Mouse (Mus musculus): Measurements from ENCODE around the gene Tex26. TPM values are rescaled to one million over a fixed set of nuclear protein-coding genes. Genes with fewer than 3 reads are reported as not detected.

The Tex26 gene
- polyA plus RNA-seq, 1 experiment from 2014 or later = not detected

DNA sequence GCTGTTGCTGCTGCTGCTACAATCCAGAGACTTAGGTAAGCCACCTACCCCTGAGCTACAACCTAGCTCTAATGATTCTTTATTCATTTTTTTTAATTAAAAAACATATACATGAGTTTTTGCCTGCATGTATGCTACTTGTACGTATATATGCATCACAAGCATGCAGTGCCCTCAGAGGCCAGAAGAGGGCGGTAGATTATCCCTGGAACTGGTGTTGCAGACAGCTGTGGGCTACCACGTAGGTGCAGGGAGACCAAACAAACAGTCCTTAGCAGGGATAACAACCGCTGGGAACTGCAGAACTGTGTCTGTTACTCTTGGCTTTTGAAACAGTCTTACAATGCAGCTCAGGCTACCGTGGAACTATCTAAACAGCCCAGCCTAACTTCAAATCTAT is 8.3 kb downstream of the Tex26 start:
- Histone ChIP-seq H3K27ac (no peak overlapping the region), H3K36me3 (ENCODE audit: inconsistent target) (no peaks in the 10 kb centered on the region), H3K79me2 (ENCODE audit: inconsistent target) (no peaks in the 10 kb centered on the region), H3K4me3 (ENCODE audit: inconsistent target) (no peak overlapping the region)
- WGBS (ENCODE audit: missing documents) = 95% methylated on average over 5 of the region's 5 CpGs

DNA sequence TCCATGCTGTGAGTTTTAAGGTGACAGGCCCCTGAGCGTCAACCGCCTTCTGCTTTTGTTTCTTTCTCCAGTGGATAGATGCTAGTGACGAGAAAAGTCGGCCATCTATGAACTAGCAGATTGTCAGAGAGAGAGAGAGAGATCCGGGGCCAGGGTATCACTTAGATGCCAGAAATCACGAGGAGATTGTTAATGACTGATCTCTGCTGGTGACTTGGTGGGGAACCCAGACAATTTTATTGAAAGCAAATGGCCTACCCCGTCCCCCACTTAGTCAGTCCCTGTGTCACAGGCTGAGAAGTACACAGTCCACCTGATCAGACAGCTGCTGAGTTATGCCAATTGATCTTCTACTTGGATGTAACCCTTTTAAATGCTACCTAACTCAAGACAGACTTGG is 9.9 kb downstream of the Tex26 start:
- Histone ChIP-seq H3K4me3 (ENCODE audit: inconsistent target) (no peak overlapping the region), H3K79me2 (ENCODE audit: inconsistent target) (no peaks in the 10 kb centered on the region), H3K27ac (no peak overlapping the region), H3K36me3 (ENCODE audit: inconsistent target) (no peaks in the 10 kb centered on the region)
- 94% methylated on average over 7 of the region's 7 CpGs for WGBS (ENCODE audit: missing documents)

DNA sequence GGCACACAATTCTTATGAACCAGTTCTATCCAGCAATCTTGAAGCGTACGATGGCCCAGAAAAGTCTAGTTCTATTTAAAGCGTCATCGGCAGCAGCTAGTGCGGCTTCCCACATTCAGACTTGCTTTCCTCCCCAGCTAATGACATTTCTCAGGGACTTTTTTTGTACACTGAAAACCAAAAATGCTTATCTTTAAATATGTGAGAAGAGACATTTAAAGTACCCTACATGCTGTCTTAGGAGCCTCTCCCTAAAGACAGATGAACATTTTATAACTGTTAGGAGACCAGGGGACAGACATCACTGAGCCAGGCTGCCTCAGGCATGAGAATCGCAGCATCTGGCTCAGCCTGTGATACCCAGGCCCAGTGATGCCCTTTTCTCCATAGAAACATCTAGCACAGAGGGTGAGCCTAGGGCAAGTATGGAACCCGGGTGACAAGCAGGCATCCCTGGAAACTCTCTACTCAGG is 11.8 kb downstream of the Tex26 start:
- WGBS (ENCODE audit: missing documents) = 83% methylated on average over 7 of the region's 7 CpGs
- H3K4me3 ChIP-seq (ENCODE audit: inconsistent target) = no peak overlapping the region
- H3K79me2 ChIP-seq (ENCODE audit: inconsistent target) = no peaks in the 10 kb centered on the region
- no peaks in the 10 kb centered on the region for H3K36me3 ChIP-seq (ENCODE audit: inconsistent target)
- H3K27ac ChIP-seq = no peak overlapping the region

DNA sequence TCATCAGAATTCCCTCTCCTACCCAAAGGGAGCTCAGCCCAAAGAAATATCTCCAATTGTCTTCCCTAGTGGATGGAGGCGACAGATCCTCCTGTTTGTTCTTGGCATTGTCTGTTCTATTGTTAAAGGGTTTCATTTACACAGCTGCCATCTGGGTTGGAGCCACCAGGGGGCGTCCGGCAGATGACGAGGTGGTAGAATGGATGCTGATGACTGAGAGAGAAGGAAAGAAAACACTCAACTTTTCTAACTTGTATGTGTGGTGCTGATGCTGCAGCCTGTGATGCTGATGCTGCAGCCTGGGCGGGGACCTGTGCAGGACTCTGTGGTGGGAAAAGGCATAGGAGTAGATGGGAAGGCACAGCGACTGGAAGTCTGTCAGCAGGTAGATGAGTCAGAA is 14.8 kb downstream of the Tex26 start:
- WGBS (ENCODE audit: missing documents) = 35% methylated on average over 6 of the region's 6 CpGs
- H3K79me2 ChIP-seq (ENCODE audit: inconsistent target) = no peaks in the 10 kb centered on the region
- H3K36me3 ChIP-seq (ENCODE audit: inconsistent target) = no peaks in the 10 kb centered on the region
- no peak overlapping the region for H3K4me3 ChIP-seq (ENCODE audit: inconsistent target)
- no peak overlapping the region for H3K27ac ChIP-seq

DNA sequence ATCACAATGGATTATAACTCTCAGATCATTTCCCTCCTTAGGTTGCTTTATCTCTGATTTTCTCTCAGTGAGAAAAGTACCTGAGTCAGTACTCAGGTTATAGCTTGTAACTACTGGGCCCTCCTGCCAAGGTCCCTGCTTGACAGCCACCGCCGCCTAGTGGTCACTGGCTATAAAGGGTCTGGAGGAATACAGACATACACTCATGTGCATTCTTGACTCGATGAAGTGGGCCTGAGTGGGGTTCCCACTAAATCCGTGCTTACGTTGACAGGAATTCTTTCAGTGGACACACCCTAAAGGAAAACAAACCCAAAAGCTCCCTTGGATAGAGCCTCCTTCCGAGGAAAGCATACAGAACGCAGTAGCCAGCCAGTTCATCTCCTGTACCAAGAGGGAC is 17.1 kb downstream of the Tex26 start:
- Histone ChIP-seq H3K79me2 (ENCODE audit: inconsistent target) (no peaks in the 10 kb centered on the region), H3K36me3 (ENCODE audit: inconsistent target) (no peaks in the 10 kb centered on the region), H3K4me3 (ENCODE audit: inconsistent target) (no peak overlapping the region), H3K27ac (no peak overlapping the region)
- 94% methylated on average over 7 of the region's 7 CpGs for whole genome bisulfite sequencing (ENCODE audit: missing documents)

DNA sequence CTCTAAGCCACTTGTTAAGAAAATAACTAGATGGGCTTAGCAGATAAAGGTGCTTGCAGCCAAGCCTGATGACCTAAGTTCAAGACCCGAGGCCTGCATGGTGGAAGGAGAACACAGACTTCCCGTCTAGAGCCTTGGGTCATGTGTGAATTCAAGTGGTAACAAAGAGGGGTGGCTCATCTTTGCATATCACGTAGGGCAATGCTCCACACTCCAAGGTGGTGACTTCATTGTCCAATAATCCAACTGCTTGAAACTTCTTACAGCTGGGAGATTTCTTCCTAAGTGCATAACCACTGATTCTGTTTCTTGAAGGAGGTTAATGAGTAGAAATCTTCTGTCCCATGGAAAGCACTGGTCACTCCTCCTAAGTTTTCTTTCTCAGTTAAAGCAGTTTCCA is 22.6 kb downstream of the Tex26 start:
- H3K36me3 ChIP-seq (ENCODE audit: inconsistent target) = no peaks in the 10 kb centered on the region
- H3K27ac ChIP-seq = no peak overlapping the region
- WGBS (ENCODE audit: missing documents) = 86% methylated on average over 3 of the region's 3 CpGs
- no peak overlapping the region for H3K4me3 ChIP-seq (ENCODE audit: inconsistent target)
- no peaks in the 10 kb centered on the region for H3K79me2 ChIP-seq (ENCODE audit: inconsistent target)

DNA sequence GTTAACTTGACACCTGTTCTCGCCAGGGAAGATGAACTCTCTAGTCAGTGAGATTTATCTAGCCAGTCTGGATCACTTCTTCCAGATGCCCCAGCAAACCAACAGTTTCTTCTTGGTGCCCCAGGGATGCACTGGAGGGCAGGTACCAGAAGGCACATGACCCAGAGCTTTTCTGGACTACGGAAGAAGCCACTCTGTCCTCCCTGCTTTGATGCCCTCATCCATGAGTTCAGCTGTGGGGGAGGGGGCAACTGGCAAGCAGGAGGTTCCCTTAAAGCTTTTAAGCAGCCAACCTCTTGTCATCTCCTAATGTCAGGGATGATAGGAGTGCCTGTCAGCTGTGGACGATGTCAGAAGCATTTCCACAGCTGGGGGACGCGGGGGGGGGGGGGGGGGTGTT is 25.8 kb downstream of the Tex26 start:
- 86% methylated on average over 5 of the region's 5 CpGs for WGBS (ENCODE audit: missing documents)
- no peaks in the 10 kb centered on the region for H3K79me2 ChIP-seq (ENCODE audit: inconsistent target)
- H3K27ac ChIP-seq = no peak overlapping the region
- no peak overlapping the region for H3K4me3 ChIP-seq (ENCODE audit: inconsistent target)
- H3K36me3 ChIP-seq (ENCODE audit: inconsistent target) = no peaks in the 10 kb centered on the region

DNA sequence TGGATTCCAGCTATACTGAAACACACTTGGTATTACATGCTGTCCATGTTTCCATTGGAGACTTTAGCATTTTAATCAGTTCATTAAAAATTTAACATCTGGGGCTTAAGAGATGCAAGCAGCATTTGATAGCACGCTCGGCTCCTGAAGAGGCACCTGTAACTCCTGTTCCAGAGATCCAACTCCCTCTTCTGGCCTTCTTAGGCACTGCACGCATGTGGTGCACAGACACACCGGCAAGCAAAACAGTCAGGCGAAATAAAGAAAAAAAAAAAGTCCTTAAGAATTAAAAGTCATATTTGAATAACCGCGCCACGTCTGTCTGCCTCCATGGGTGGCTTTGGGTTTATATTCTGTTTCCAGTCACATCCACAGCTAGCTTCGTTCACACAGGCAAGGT is 34.7 kb downstream of the Tex26 start:
- Histone ChIP-seq H3K79me2 (ENCODE audit: inconsistent target) (no peaks in the 10 kb centered on the region), H3K36me3 (ENCODE audit: inconsistent target) (no peaks in the 10 kb centered on the region), H3K27ac (no peak overlapping the region), H3K4me3 (ENCODE audit: inconsistent target) (no peak overlapping the region)
- 96% methylated on average over 9 of the region's 9 CpGs for WGBS (ENCODE audit: missing documents)

DNA sequence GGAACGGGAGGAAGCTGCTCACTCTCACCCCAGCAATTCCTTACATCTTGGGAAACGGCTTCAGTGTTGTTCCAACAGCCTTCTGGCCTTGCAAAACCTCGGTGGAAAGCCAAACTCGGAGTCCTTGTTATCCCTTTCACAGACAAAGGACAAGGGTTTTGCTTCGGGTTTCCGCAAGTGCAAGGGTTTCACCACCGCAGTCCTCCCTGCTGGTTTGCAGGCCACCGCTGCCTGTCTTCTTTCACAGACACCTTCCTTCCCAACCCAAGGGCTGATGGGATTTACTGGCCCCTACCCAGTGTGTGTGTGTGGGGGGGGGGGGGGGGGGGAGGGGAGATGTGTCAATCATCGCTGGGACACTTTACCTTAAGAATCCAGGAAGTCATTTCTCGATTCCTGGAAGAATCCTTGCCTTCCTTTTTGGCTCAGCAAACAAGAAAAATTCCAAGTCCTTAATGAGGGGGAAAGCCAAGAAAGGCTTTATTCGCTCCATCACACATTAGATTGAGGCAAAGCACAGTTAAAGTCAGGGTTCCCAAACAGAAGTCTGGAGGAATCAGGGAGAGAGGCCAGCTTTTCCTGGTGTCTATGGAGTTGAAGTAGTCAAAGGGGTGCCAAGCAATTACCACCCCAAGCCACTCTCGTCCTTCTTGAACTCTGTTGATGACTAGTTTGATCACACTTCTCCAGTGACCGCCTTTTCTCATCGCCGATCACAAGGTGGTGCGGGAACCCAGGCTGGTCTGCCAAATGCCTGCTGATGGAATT is 35.4 kb downstream of the Tex26 start:
- Histone ChIP-seq H3K36me3 (ENCODE audit: inconsistent target) (no peaks in the 10 kb centered on the region), H3K4me3 (ENCODE audit: inconsistent target) (no peak overlapping the region), H3K27ac (no peak overlapping the region), H3K79me2 (ENCODE audit: inconsistent target) (no peaks in the 10 kb centered on the region)
- WGBS (ENCODE audit: missing documents) = 93% methylated on average over 13 of the region's 16 CpGs

DNA sequence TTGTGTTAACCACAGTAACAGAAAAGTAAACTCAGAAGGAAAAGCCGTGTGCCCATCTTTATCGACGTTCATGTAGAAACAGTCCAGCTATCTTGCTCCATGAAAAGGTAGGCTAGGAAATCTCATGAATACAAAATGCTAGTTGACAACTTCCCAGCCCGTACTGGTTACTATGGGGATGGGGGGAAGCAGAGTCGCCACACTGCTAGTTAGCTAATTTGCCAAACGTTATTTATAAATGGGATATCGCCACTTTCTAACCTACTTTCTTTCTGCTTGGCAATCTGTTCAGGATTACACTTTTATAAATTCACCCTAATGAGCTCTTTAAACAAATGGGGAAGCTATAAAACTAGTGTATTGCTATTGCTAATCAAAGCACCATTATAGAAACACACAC is 42.5 kb downstream of the Tex26 start:
- Histone ChIP-seq H3K4me3 (ENCODE audit: inconsistent target) (no peak overlapping the region), H3K79me2 (ENCODE audit: inconsistent target) (no peaks in the 10 kb centered on the region), H3K36me3 (ENCODE audit: inconsistent target) (no peaks in the 10 kb centered on the region), H3K27ac (no peak overlapping the region)
- WGBS (ENCODE audit: missing documents) = 98% methylated on average over 7 of the region's 7 CpGs

DNA sequence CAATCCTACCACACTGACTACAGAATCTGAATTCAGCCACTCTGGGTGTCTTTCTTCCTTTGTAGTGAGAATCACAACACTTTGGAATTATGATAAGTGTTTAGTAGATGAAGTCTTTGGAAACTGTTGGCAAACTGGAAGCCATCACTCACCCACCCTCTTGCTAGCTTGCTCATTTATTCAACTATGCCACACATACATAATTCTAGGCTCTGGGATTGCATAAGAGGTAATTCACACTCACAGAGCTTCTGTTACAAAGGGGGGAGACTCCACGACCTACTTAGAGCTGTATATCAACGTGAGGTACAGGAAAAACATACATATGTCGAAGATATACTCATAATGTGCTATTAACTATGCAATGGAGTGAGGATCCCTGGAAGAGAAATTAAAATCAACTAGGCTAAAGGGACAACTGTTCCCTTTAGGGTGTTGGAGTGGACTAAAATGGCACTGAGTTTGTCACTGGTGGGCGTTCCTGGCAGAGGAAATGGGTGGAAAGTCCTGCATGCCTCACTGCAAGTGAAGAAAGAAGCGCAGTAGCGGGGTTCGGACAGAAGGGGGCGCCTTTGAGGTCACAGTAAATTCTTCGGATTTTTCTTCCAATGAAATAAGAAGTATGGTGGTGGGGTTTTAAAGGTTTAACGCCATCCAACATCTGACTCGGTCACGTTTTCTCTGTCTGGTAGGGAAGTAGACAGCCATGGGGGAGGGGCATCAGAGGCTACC is 44.0 kb downstream of the Tex26 start:
- Histone ChIP-seq H3K36me3 (ENCODE audit: inconsistent target) (no peaks in the 10 kb centered on the region), H3K4me3 (ENCODE audit: inconsistent target) (no peak overlapping the region), H3K79me2 (ENCODE audit: inconsistent target) (no peaks in the 10 kb centered on the region), H3K27ac (no peak overlapping the region)
- WGBS (ENCODE audit: missing documents) = 69% methylated on average over 12 of the region's 12 CpGs

DNA sequence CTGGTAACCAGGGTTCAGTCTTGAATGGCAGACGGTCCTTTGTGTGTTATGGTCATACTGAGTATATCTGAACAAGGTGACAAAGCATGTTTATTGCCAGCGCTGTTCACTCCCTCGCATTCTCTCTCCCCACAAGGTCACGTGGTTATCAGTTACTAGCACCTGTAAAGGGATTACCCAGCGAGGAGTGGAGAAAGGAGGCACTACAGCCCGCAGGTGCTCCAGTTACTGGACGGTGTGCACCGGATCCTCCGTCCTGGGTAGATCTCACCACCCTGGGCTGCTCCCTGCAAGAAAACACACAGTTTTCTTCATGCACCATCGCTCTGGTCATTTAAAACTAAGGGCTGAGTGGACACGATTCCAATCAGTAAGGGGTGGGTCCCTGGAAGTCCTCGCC is 44.8 kb downstream of the Tex26 start:
- H3K4me3 ChIP-seq (ENCODE audit: inconsistent target) = no peak overlapping the region
- H3K79me2 ChIP-seq (ENCODE audit: inconsistent target) = no peaks in the 10 kb centered on the region
- no peaks in the 10 kb centered on the region for H3K36me3 ChIP-seq (ENCODE audit: inconsistent target)
- 89% methylated on average over 9 of the region's 12 CpGs for WGBS (ENCODE audit: missing documents)
- no peak overlapping the region for H3K27ac ChIP-seq

DNA sequence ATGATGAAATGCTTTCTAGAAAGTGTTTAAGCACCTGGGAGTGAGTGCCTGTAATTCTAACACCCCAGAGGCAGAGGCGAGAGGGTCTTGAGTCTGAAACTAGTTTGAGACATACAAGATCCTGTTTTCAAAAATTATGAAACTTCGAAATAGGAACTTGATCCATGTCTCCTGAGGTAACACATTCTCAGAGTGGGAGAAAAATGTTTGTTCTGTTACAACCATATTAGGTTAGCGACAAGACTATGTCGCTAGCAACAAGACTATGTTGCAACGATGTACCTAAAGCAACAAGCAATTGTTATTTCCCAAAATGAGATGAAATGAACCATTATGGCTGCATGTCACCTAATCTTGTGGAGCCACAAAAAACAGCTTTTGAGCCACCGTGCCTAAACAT is 46.0 kb downstream of the Tex26 start:
- Histone ChIP-seq H3K4me3 (ENCODE audit: inconsistent target) (no peak overlapping the region), H3K27ac (no peak overlapping the region), H3K36me3 (ENCODE audit: inconsistent target) (no peaks in the 10 kb centered on the region), H3K79me2 (ENCODE audit: inconsistent target) (no peaks in the 10 kb centered on the region)
- WGBS (ENCODE audit: missing documents) = 58% methylated on average over 6 of the region's 6 CpGs

DNA sequence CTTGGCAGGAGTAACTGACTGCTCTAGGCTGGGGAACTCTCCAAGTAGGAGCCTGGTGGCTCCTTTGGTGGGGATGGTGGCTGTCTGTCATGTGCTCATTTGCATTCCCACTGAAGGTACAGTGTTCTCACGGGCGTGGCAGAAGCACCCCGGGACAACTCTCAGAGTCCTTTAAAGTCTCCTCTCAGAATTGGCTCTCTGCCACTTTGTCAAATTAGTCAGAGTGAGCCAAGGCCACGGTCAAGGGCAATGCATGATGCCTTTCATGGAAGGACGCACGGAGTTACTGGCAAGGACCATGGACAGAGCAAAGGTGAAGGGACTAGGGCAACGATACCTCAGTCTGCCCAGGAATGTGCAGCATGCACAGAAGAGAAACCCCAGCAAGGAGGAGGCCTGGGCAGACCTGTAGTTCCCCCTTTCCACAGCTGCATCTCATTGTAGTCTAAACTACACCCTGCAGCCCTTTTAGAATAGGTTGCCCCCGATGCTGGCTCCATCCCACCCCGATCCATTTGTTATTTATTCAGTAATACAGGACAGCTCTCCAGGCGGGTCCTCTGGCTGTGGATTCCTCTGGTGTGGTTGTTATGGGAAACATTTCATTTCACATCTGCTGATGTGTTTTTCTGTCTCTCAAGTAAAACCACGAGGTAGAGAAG is 49.0 kb downstream of the Tex26 start:
- Histone ChIP-seq H3K27ac (no peak overlapping the region), H3K79me2 (ENCODE audit: inconsistent target) (no peaks in the 10 kb centered on the region), H3K36me3 (ENCODE audit: inconsistent target) (no peaks in the 10 kb centered on the region), H3K4me3 (ENCODE audit: inconsistent target) (no peak overlapping the region)
- WGBS (ENCODE audit: missing documents) = 67% methylated on average over 11 of the region's 11 CpGs

DNA sequence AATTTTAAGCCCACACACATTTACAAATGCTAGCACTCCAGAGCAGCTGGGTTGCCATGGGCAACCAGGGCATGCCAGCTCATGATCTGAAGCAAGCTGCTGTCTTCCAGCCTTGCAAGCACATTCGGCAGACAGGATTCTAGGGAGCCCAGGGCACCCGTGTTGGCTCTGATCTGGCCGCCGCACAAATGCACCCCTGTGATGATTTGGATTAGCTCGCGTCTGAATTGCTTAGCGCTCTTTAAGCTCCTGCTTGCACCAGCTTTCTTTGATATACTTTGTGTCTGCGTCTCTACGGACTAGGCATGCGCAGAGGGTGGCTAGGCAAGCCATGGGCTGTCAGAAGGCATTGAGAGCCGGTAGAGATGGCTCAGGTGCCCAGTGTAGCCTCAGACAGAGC is 49.7 kb downstream of the Tex26 start:
- Histone ChIP-seq H3K4me3 (ENCODE audit: inconsistent target) (no peak overlapping the region), H3K79me2 (ENCODE audit: inconsistent target) (no peaks in the 10 kb centered on the region), H3K36me3 (ENCODE audit: inconsistent target) (no peaks in the 10 kb centered on the region), H3K27ac (no peak overlapping the region)
- WGBS (ENCODE audit: missing documents) = 87% methylated on average over 11 of the region's 11 CpGs
